Mouse (Mus musculus) ES-Bruce4 (cell line): ENCODE results near the gene Tmem130.

Experiments
- CTCF ChIP-seq: IDR thresholded peaks from one replicate; pipeline ENCODE4 v1.8.1; 2011; ENCODE audit warnings: low read depth, low read length
- EP300 ChIP-seq: IDR thresholded peaks from 2 replicates; pipeline ENCODE4 v1.6.1; 2011; ENCODE audit warnings: low read depth, low read length; ENCODE audit not compliant: insufficient read depth
- POLR2A ChIP-seq: IDR thresholded peaks from one replicate; pipeline ENCODE4 v1.8.1; 2011; ENCODE audit warnings: low read length; ENCODE audit not compliant: insufficient read depth

DNA sequence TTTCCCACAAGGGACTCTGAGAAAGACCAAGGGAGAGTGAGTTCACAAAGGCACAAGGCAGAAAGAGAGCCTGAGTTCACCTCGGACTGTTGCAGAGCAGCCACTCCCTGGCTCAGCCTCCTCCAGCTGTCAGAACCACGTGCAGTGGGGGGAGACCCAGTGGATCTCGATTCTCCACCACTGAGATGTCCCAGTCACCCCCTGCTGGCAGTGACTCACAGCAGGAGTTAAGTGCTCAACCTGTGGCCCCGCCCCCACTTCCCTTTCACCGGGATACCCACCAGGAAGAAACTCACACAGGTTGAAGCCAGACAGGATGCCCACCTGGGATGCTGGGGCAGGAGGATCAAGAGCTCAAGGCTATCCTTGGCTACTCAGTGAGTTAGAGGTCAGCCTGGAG is 9.2 kb downstream of the Tmem130 start:
- TF ChIP-seq CTCF: no peak
- TF ChIP-seq POLR2A: no peak
- TF ChIP-seq EP300: no peak
